Mouse (Mus musculus) left cerebral cortex, adult 9 months (tissue): ENCODE measurements around the gene Hcn1.
"Not testable (repeated sequence)": the region's sequence is repeated elsewhere in the genome, so short reads cannot be mapped to it uniquely, and the experiment has no call there.

Experiments
- DNase-seq, 2 experiments: peaks; one replicate each; pipeline ENCODE4 v3.0.0; 2022; ENCODE audit warnings: low spot score in 2 of 2

Gene Hcn1

DNA sequence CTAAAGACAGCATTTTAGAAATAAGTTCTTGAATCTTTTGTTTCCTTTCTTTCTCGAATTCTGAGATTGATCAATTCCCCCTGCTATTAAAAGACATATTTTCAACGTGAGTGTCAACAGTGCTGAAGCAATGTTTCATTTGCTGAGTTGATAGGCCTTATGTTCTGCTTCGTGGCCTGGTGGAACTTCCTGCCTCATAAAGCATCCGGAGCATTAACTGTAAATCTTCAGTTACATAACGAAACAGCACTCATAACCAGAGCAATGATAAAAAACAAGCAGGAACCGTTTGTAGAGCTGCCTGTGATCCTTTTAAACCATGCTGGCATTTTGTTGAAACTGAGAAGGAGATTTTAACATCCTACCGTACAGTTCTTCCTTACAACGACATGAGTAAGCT, 275.7 kb downstream of the Hcn1 start:
- DNase-seq, result no peak

DNA sequence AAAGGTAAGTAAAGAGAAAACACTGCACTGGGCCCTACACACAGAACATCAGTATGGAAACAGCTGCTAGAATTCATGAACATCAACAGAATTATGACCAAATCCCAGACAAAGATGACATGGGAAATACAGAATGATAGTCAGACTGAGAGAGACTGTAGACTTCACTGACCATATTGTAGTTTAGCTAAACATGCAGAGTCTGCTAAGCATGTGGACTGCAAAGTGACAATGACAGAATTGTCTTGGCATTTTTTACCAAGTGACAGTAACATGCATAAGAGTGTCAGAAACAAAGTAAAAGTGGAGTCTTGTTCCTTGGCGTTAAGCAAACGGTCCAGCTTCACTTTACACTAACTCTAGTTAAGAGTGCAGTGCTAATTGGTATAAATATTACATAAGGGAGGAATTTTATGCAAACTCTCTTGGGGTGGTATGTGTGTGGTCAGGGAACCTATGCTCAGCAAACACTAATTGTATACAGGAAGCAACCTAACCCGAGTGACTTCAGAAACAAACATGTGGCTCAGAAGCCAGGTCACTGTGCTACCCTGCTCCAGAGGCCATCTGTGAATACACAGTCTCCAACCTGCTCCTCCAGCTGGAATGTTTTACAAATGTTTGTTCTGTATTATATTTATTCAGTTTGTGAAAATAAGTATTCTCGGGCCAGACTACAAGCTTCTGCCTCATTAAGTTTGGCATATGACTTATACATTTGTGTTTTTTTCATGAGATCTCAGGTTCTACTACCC, 278.5 kb downstream of the Hcn1 start:
- no peak for DNase-seq

DNA sequence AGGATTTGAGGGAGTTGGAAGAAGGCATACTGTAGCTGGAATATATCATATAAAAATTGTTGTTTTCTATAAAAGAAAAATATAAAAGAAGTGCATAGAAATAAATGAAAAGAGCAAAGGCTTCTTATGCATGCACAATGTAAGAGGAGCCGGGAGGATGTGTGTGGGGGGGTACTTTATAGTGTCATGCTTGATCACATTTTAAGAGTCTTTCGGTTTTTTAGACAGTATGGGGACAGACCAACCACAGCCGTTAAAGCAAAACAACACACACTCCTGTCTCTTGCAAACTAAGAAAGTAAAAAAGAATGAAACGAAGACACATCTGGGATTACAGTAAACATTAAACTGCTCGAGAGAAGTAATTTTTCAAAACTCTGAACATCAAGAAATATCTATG, 290.0 kb downstream of the Hcn1 start:
- no peak for DNase-seq

DNA sequence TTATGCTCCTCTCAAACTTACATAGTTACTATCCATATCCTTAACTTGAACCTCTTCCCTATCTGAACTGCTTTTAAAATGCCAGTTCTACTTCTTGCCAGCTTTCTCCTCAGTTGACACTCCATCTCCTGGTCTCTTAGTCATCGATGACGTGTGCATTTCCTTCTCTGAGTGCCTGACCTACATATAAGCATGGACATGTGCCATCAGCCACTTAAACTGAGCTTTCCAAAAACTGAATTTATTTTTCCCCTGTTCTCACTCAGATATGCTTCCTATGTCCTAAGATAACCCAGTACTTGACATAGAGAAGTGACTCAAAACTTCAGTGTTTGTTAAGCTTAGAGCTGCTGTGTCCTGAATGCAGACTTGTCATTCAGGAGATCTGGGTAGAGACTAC, 295.9 kb downstream of the Hcn1 start:
- peak; percentile 10 to 15 for DNase-seq

DNA sequence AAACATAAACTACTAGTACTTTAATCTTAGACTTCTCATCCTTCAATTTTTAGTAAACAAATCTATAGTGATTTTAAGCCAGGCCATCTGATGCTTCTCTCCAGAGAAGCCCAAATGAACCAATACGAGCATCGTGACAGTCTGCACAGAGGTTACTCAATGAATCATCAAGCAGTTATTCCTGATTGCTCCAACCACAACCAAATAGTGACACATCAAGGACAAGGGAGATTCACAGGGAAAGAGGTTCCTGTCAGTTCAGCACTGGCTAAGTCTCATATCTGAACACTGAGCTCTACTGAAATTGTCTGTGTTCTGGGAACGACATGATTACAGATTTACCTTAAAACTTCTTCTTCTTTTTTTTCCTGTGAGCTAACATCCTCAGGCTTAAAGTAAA, 305.7 kb downstream of the Hcn1 start:
- DNase-seq, result no peak

DNA sequence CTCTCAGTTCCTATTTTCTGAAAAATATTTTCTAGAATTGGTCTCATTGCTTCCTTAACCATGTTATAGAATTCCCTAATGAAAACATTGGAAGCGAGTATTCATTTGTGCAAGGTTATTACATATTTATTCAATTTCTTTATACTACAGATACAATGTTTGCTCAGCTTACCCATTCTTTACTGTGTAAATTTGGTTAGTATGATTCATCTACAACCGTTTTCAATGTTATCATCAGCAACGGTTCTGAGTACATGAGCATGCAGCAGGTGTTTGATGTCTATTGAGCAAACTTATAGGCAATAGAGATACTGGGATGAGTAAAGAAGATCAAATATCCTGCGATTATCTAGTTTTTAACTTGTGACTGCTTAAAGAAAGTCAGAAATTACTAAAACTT, 327.6 kb downstream of the Hcn1 start:
- no peak for DNase-seq

DNA sequence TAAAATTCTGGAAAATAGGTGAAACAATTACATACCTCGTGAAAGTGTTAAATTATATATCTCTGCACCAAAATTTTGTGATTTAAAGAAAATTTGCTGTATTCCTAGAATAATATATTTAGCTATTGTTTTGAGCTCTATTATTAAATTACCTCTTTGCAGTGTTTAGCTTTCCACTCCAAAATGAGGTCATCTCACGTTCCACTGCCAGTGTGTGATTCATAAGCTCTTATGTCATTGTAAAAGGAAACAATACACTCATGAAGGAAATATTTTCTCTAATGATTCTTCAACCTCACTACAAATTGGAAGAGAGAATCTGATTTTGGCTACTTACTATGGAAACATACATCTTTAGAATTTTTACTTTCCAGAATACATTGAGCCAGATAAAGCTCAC, 329.6 kb downstream of the Hcn1 start:
- DNase-seq, result no peak

DNA sequence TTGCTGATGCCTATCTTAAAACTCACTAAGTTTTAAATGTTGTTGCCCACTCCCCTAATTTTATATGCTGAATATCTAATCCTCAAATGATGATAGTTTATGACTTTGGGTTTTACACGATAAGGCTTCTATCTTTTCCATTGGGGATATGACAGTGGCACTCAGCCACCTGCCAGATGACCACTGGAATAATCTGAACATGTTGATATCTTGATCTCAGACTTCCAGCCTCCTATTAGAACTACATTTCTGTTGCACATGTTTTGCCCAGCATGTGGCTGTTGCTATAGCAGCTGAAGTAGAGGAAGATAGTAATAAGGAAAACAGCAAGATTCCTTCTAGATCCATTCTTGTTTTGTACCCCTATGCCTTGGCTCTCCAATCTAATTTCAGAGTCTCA, 336.6 kb downstream of the Hcn1 start:
- DNase-seq, result no peak

DNA sequence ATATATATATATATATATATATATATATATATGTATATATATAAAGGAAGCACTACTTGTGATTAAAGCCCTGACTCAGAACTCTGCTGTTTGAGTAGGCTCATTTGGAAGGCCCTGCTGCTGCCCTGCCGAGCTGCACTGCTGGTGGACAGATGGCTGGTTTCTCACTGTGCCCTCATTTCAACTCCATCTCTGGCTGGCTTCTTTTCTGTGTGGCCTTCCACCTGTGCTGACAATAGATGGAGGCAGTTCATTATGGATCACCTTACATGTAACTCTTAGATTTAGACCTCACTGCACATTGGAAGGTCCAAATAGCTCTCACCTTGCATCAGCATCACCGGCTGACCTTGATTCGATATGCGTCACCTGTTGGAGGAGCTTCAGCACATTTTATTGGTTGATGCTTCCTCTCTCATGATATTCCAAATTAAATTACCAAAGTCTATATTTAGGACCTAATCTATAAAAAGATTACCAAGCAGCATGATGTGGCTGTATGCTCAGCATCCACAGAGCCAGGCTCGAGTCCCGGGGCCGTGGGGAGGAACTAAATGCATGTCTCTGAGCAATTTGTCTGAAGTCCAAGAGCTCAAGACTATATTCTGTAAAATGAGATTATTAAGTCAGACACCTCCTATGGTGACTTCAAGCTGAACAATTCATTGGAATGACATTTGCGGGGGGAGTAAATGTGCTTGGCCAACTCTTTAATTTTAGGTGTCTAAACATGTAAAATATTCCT, 338.6 kb downstream of the Hcn1 start:
- no peak for DNase-seq

DNA sequence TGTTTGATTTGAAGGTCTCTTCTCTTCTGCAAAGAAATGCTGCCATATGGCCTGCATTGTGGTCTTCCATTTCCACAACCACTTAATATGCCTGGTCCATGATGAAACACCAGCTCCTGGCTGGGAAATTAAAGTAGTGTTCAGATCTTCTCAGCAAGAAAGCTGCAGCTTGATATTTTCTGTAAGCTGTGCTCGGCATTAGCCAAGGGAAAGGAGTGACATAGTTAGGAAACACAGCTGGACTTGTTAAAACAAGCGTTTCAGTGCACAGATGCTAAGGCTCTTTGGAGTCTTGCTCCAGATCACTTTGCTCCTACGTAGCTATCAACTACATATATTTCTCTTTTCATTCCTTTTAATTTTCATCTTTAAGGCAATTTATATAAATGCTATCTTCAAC, 344.7 kb downstream of the Hcn1 start:
- no peak for DNase-seq

DNA sequence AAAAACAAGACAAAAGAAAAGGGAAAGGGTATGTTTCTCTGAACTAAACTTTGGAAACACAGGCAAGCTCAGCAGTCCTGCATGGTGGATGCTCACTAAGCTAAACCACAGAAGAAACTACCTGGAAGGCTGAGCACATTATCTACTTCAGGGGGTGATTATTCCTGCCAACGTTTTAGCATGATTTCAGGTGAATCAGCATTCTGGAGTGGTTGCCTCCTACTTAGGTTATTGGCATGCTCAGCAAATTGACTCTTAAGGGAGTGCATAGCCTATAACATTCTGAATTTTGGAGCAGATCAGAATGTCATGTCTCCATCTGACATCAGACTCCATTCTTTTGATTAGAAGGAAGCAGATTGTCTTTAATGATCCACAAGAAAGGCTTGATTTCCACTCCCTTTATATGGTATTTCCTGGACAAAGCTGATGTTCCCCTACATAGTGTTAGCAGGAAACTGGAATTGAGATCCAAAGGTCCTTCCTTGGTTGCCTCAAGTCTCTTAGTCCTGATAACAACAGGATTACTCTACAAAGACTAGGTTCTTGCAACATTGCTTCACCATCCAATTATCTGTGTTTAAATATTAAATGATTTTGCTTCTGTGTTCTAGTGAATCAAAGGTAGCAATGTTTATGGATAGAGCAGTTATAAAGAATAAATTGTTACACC, 345.7 kb downstream of the Hcn1 start:
- no peak for DNase-seq

DNA sequence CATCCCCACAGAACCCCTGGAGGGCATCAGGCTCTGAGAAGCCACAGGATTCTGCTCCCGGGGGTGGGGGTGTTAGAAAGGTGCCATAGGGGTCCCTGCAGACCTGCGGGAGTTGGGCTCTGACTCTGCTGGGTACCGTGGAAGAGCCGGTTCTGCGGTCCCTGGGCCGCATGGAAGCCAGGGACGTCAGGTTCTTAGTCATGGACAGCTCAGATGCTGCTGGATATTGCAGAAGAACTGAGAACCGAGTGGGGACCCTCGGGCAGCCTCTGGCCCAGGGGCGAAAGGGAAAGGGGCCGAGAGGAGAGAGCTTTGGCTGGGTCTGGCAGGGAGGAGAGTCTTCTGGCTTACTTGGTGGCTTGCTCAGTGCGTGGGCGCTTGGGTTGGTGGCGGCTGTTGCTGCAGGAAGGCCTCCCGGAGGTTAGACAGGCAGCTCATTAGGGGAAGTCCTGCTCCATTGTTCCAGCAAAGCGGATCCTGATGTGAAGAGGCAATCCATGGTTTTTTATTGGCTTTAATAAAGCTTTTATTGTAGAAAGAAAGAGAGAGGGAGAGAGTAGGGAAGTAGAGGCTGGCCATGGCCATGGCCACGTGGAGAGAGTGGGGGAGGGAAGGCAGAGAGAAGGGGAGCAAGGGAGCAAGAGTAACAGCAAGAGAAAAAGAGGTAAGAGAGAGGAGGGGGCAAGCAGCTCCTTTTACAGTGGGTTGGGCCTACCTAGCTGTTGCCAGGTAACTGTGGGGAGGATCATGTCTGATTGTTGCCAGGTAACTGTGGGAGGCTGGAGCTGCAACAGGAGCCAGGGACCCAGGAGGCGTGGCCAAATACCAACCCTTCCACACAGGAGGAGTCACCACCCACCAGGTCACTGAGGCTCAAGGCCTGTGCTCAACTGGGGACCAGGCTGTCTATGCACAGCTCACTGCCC, 356.6 kb downstream of the Hcn1 start:
- no peak for DNase-seq

DNA sequence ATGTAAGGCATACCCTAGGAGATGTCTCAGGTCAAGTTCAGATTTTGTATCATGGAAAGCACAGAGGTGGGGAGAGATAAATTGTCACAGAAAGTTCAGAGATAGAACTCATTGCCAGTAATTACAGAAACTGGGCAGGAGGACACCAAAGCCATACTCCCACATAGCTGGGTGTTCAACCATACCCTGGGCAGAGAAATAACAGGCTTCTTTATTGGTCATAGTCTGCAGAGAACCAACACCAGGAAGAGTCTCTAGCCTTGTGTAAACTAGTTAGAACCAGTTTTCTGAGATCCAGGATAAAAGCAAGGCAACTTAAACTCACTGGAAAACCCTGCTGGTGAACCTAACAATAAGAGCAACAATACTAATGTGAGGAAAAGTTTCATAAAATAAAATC, 362.5 kb downstream of the Hcn1 start:
- DNase-seq, result no peak

DNA sequence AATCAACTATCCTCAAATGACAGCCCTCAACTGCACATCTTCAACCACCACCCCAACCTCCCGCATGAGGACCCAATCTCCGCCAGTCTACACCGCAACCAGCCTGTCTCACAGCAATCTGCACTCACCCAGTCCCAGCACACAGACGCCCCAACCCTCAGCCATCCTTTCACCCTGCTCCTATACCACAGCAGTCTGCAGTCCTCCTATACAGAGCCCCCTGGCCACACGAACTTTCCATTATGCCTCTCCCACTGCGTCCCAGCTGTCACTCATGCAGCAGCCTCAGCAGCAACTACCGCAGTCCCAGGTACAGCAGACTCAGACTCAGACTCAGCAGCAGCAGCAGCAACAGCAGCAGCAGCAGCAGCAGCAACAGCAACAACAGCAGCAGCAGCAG, 373.3 kb downstream of the Hcn1 start:
- DNase-seq, result no peak

DNA sequence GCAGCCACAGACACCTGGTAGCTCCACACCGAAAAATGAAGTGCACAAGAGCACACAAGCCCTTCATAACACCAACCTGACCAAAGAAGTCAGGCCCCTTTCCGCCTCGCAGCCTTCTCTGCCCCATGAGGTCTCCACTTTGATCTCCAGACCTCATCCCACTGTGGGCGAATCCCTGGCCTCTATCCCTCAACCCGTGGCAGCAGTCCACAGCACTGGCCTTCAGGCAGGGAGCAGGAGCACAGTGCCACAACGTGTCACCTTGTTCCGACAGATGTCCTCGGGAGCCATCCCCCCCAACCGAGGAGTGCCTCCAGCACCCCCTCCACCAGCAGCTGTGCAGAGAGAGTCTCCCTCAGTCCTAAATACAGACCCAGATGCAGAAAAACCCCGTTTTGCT, 373.7 kb downstream of the Hcn1 start:
- DNase-seq, result no peak

DNA sequence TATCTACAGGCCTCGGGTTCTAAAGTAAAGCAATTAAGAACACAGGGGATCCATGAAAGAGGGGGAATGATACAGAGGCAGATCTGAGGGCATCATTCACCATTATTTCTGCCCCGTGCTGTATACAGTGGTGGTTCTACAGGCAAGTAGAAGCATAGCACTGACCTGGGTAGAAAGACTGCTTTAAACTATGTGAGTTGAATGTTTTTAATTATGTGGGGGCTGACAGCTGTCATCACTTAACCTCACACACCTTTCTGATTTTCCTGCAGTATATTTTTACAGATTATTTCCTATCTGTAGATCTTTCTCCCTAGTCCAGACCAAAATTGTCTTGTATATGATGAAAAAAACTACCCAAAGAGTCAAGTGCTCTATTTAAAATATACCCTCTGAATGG, 382.2 kb downstream of the Hcn1 start:
- DNase-seq, result no peak

DNA sequence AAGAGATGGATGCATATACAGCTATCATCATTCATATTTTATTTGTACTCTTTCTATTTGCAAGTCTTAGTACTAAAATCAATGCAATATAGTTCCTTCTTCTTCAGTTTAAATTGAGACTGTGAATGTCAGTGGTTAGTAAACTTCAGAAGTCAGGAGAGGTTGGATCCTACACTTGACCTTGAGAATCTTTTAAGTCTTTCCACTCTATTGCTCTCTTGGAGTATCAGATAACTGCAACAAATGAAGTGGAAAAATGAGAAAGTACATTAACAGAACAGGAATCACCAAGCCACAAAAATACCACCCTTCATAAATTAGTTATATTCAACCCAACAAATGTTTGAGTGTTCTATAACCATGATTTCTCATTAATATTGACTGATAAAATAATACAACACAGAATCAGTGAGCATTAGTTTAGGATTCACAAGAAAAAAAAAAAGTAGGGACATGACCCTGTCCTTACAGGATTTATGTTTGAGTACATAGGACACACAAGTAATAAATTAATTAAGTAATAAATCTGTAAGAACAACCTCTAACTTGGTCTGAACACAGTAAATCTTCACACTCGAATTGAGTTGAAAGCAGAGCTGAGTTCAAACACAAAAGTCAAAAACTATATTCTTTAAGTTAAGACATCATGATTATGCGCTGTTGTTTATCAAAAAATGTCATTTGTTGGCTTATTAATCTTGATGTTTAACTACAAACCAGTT, 397.8 kb downstream of the Hcn1 start:
- DNase-seq, result no peak

DNA sequence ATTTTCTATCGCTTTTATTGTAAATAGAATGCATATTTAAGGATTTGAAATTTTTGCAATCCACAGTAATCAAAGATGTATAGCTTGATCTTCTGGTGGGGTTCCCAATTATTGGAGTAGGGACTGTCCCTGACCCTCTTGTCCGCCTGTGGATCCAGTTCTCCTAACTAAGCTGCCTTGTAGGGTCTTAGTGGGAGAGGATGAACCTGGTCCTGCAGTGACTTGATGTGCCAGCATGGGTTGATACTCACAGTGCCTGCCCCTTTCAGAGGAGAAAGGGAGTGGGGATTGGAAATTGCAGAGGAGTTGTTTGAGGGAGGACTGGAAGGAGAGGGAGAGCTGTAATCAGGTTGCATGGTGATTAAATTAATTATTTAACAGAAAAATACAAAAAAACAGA, 398.4 kb downstream of the Hcn1 start:
- DNase-seq, result no peak

DNA sequence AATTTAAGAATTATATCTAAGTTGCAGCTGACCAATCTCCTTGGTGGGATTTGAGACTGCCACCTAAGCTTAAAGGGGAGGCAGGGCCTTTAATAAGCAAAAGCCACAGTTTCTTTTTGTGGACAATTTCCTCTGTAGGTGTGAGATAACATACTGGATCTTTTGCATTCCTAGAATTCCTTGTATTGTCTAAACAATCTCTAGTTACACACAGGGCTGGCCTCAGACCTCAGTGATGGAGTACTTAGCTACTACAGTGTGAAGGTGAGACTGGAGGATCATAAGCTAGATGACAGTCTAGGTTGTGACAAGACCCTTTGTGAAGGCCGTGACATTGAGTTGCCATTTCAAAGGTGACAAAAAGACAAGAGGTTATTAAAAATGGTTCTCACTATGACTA, 419.1 kb downstream of the Hcn1 start:
- DNase-seq, result no peak

DNA sequence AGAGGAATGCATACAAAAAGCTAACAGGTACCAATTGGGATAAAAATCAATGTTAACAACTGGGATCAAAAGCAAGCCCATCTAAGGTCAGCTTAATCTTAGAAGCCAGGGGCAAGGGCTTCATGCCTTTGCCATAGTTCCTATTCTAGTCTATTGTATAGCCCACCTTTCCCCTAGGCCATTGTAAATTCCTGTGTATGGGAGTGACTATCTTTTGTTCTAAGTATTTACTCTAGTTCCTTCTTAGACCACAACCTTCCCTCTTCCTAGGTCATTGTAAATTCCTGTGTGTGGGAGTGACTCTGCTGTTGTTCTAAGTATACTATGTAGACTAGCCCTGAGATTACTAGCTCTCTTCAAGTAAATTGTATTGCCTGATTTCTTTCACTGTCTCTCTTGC, 420.8 kb downstream of the Hcn1 start:
- DNase-seq, result not testable (repeated sequence)

DNA sequence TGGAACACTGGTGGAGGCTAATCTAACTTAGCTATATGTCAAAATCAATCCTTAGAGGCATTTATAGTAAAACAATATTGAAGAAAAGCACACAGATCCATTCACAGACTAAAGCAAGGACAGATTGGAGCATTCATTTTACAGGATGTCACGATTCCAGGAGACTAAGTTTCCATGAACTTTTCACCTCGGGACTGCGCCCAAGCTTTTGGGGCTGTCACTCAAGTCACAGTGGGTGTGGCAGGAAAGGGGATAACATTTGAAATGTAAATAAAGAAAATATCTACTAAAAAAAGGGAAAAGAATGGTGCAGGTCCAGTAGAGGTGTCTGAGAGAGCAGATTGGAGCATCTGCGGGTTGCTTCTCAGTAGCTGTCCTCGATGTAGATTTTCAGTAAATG, 421.3 kb downstream of the Hcn1 start:
- DNase-seq, result no peak
